Mouse (Mus musculus) retina, postnatal 1 day (tissue): ENCODE measurements around the gene Thada.

Source experiments
- DNase-seq: peaks from one replicate; pipeline ENCODE4 v3.0.0-alpha.2; 2012

Gene Thada

DNA sequence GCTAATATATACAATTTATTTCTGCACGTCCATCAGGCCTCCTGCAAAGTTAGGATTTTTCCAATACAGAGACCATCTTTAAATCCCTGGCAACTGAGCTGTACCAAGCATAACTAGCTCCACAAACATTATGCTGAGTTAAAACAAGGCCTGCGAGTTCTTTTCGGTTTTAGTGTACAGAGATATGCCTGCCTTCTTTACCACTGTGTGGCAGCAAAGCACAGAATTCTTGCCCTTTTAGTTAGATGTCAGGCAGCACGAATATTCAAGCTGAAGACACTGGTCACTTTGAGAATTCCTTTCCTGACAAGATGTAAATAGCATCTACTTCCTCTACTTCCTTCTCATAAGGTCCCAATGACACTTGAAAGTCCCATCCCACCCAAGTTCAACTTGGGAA lies 8.3 kb upstream of the Thada start:
- peak; percentile 15 for DNase-seq

DNA sequence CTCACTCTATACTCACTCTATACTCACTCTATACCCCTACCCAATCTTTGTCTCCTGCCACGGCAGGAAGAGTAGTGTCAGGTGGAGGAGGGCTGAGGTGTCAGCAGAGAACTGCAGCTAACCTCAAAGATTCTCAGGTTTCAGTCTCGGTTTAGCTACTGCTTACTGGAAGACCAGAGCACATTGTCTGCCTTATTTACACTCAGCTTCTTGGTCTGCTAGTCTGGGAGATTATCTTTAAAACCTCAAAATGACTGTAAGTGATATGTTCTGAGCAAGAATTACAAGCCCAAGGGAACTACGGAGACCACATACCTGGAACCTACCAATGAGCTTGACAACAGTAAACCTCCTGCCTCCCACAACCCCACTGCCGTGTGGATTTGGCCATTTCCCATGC lies 31.0 kb downstream of the Thada start:
- DNase-seq: no peak

- DNase-seq: no peak
Measured at GRCm38 (mm10) chr17:84434233-84434632, 31.8 kb downstream of the Thada start.

DNA sequence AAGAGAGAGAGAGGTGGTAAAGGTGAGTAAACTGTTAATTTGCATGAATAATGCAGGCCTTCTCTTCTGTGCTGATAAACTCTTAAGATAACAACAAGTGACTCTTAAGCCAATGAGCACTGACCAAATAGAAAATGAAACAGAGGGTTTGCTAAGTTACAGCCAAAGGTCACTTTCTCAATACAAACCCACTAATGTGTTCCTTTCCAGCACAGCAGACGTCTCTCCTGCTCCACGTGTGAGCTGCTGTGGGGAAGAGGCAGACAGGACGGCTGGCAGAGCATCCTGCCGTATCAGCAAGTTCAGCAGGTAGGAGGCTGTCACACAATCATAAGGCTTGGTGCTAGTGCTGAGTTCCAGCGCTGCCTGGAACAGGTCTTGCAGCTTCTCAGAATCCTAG lies 34.0 kb downstream of the Thada start:
- DNase-seq: no peak

- DNase-seq: no peak
Measured at GRCm38 (mm10) chr17:84424258-84424657, 41.7 kb downstream of the Thada start.

DNA sequence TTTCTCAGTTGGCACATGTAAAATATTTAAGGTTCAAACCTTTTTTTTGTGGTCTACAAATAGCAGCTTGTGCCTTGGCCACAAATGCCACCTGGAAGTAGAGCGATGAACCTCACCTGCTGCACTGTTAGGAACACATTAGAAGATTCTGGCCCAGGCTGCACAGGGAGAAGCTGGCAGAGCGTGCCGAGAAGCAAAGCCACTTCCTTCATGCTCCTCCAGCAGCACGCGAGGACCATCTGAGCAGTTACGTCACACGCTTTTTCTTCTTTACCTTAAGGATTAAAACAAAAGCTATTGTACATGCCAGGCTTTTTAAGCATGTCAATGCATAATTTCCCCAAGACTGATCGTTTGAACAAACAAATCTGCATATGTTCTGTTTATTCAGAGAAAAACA lies 43.1 kb downstream of the Thada start:
- no peak for DNase-seq

GRCm38 (mm10) chr17:84422001-84422785 lies 43.8 kb downstream of the Thada start:
- no peak for DNase-seq

DNA sequence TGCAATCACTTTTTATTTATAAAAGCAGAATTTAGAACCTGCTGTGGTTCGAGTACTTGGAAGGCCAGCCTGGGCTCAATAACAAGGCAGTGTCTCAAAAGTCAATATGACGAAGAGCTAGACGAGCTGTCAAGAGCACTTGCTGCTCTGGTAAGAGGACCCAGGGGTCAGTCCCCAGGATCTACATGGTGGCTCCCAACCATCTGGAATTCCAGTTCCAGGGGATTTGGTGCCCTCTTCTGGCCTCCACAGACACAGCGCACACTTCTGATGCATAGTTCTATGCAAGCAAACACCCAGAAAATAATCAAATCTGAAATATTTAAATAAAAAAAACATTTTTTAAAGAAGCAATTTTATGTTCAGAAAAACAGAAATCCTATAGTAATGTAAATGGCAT lies 45.0 kb downstream of the Thada start:
- DNase-seq: peak; percentile 35

GRCm38 (mm10) chr17:84420276-84420639 lies 45.7 kb downstream of the Thada start:
- no peak for DNase-seq

DNA sequence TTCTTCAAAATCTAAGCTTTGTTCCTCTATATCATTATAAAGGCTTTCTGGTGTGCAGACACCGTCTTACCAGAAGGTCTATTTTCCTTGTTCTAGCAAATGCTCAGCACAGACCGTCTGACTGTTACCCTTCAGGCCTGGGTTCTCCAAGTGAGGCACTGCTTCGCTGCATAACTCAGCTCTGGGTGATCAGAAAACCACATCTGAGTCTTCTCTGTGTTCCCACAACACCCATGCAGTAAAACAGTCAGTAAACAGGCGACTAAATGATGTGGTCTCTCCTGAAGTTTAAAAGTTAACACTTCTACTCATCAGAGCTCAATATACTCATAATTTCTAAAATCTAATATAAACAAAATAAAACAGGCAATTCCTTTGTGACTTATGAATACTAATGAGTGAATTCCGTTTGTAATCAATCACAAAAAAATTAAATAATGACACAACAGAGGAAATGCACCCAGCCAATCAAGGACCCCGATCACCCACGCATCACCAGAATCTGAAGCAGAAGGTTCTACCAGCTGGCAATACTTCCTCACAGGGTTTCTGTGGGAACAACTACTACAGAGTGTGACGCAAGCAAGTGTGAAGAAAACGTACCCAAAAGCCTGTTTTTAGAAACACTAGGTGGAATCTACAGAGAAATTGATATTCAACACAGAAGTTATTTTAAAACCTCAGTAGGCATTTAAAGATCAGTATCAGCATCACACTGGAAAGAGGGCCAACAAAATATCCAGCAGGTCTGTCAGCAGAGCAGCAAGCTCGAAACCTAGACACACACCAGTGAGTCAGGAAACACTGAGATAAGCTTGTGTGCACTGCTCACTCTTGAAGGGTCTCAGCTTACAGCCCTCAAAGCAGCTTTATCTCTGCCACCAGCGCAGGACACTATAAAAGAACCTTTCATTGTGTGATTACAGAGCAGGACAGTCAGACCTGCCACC lies 46.4 kb downstream of the Thada start:
- DNase-seq: no peak

- no peak for DNase-seq
Measured at GRCm38 (mm10) chr17:84415936-84416335, 50.1 kb downstream of the Thada start.

DNA sequence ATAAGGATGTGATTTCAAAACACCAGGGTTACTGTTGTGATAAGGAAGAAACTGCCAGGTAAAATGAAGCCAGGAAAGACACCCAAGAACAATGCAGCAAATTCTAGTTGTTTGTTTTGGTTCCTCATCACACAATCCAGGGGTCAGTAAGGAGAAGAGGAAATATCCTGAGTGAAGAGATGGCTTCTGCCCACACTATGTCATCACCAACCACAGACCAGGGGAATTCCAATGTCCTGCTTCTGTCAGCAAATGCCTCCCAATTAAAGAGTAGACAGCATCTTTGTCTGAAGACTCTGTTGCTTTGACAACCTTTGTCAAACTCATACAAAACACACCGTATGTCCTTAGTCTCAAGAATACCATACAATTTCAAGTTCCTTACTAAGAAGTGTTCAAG lies 57.3 kb downstream of the Thada start:
- no peak for DNase-seq

DNA sequence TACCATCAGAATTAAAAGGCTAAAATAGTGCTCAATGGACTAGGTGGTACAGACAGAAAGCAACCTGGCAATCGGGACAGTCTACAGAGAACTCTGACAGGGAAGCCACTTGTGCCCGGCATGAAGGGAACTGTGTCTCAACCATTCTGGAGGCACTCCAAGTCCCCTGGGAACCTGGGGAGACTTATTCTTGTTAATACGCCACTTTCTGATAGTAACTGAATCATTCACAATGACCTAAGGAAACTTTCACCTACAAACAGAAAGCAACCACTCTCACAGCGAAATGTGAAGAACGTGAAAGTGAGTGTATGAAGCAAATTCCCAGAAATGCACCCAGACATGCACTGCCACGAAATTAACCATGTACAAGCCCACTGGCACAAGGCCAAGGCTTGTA lies 60.4 kb downstream of the Thada start:
- no peak for DNase-seq

DNA sequence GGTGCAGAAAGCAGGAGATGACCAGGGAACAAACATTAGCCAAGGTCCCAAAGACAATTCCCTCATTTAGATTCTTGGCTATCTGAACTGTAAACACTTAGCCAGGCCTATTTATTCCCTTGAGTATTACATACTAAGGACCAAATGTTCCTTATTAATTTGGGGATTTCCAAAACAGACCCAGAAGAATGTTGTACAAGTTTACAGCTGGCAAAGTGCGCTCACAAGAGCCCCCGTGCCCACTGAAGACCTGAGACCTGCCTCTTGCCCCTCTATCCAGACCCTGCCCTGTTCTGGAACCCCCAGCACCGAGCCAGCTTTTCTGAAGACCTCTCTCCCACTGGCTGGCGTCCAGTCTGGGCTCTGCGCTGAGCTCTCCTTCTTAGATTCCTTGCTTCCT lies 64.2 kb downstream of the Thada start:
- no peak for DNase-seq

GRCm38 (mm10) chr17:84399431-84399830 lies 66.6 kb downstream of the Thada start:
- peak; percentile 50 for DNase-seq

- DNase-seq: no peak
Measured at GRCm38 (mm10) chr17:84390026-84390425, 76.0 kb downstream of the Thada start.

- no peak for DNase-seq
Measured at GRCm38 (mm10) chr17:84386176-84386575, 79.8 kb downstream of the Thada start.

DNA sequence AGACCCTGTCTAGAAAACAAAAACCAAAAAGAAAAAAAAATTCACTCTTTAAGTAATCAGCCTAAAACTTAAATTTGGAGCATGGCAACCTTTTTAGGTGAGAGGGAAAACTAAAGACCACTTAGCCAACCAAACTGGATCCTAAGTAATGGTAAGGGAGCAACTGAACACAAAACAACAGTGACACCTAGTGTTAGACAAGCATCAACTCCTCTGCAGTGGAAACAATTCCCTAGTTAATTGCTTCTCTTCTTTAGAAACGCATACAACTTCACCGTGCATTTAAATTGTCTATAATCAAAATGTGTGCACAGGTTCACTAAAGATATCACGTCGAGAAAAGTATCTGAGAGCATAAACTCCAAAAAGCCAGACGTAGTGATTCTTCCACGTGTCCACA lies 80.3 kb downstream of the Thada start:
- DNase-seq: peak; percentile 58

GRCm38 (mm10) chr17:84384661-84385060 lies 81.3 kb downstream of the Thada start:
- peak; percentile 22 for DNase-seq

GRCm38 (mm10) chr17:84380340-84380739 lies 85.7 kb downstream of the Thada start:
- no peak for DNase-seq

DNA sequence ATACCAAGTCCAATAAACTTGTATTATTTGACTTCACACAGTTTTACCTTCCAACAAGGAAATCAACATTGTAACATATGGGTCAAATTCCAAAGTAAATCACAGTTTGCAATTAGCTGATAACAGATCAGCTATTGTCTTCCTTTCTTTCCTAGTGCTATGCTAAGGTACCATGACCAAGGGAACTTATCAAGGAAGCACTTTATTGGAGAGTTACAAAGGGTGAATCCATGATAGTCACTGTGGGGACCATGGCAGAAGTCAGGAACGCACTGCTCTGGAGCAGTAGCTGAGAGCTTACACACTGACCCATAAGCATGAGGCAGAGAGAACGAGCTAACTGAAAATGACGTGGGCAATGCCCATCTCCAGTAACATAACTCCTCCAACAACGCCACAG lies 89.1 kb downstream of the Thada start:
- no peak for DNase-seq

DNA sequence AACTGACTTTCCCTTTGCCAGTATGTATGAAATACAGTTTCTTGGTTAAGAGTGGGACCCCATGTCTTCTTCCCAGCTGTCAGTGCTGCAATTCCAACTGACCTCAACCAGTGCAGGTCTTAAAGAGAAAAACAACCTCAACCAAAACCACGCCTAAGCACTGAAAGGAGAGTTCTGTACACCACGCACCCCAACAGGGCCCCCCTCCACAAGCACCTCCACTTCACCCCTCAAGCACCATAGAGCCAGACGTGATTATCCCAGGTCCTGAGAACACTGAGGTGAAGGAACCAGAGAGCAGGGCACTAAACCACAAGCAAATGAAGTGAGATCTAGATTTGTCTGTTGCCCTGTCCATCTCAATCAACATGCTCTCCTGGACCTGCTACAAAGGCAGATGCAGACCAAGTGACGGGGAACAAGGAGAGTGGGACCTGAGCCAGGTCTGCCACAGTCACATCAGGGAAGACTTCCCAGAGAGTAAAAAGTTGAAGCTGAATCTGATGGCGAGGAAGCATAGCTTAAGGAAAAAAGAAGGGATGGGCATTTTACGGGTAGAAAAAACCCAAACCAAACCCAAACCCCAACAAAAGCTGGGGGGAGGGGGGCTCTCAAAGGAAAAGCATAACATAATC lies 93.5 kb downstream of the Thada start:
- DNase-seq: no peak

DNA sequence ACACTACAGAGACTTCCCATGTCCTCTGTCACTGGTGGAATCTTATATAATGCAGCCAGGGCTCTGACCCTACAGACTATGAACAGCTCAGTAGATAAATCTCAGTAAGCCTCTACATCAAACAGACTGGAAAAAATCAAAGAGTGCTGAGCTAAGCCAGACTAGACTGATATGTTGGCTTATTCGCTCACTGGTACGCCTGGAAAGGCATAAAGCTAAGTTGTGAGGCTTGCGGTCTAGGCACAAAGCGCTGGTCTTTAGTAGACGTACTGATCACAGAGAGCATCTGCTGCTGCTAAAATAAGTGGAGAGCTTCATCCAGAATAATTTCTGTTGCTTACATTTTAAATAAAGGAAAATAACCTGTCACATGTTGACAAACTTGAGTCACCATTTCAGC lies 95.6 kb downstream of the Thada start:
- no peak for DNase-seq

DNA sequence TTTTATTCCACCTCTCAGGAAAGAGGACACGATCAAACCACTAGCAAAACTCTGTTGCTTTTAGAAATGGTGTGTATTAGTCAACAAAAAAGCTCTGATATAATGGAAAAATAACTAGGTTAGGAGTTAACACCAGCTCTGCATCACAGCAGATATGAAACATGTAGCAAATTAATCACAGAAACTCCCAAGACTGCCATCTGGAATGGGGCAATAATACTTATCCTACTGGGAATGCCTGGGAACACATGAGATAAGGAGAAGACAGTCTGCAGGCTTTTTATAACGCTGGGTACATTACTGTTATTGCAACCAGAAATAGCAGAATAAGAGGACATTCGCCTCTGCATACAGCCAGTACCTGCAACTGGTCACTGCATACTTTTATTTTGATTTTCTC lies 96.2 kb downstream of the Thada start:
- no peak for DNase-seq
